Mouse (Mus musculus): ENCODE measurements around the gene Opa3.

- no peak for TF ChIP-seq GATA1 (IDR thresholded peaks at IDR 0.05; ENCODE audit: borderline replicate concordance, low read length)
- no peak for TF ChIP-seq FLI1 (IDR thresholded peaks at IDR 0.05; ENCODE audit: low read length)
Measured at GRCm38 (mm10) chr7:19240905-19241463, 12.8 kb downstream of the Opa3 start.

Data from megakaryocyte, embryonic 14.5 days (primary cell).